Mouse (Mus musculus) liver, embryonic 13.5 days (tissue): ENCODE measurements around the gene Magi3. TPM values are rescaled to one million over a fixed set of nuclear protein-coding genes. Genes with fewer than 3 reads are reported as not detected.

ENCODE experiments used
- ATAC-seq: fragments of 200-750 bp; cut with Nextera tagmentation; 2 replicates; pipeline ENCODE4 v1.8.0; 2017; ENCODE audit warnings: low read depth, mild to moderate bottlenecking, moderate number of reproducible peaks, moderate library complexity
- DNase-seq: peaks from one replicate; pipeline ENCODE4 v3.0.0; 2022
- H3K27ac ChIP-seq: fragments of 300-500 bp; sonication (generic); 2 replicates; pipeline ENCODE4 v1.5.1; 2015; ENCODE audit warnings: moderate library complexity, mild to moderate bottlenecking, inconsistent platforms
- H3K27me3 ChIP-seq: fragments of 300-500 bp; sonication (generic); 2 replicates; pipeline ENCODE4 v1.6.1; 2015; ENCODE audit warnings: mild to moderate bottlenecking, inconsistent platforms
- H3K36me3 ChIP-seq: fragments of 300-500 bp; sonication (generic); 2 replicates; pipeline ENCODE4 v1.6.1; 2015; ENCODE audit warnings: mild to moderate bottlenecking, inconsistent platforms
- H3K4me1 ChIP-seq: fragments of 300-500 bp; sonication (generic); replicated peaks from 2 replicates; pipeline ENCODE4 v1.6.1; 2015; ENCODE audit warnings: inconsistent platforms
- H3K4me2 ChIP-seq: fragments of 300-500 bp; sonication (generic); 2 replicates; pipeline ENCODE4 v1.6.1; 2015; ENCODE audit warnings: inconsistent platforms, mild to moderate bottlenecking, moderate library complexity
- H3K4me3 ChIP-seq: fragments of 300-500 bp; sonication (generic); replicated peaks from 2 replicates; pipeline ENCODE4 v1.5.1; 2015; ENCODE audit warnings: mild to moderate bottlenecking, inconsistent platforms
- H3K9ac ChIP-seq: fragments of 300-500 bp; sonication (generic); 2 replicates; pipeline ENCODE4 v1.6.1; 2015; ENCODE audit warnings: mild to moderate bottlenecking, inconsistent platforms
- H3K9me3 ChIP-seq: fragments of 300-500 bp; sonication (generic); replicated peaks from 2 replicates; pipeline ENCODE4 v1.6.1; 2016; ENCODE audit warnings: inconsistent platforms
- WGBS: fragments of 180-500 bp; shearing (Covaris S2); methylation state at CpG from one replicate; pipeline ENCODE4 v1.1.7; 2015; ENCODE audit not compliant: insufficient replicate concordance; 5-methylcytosine and 5-hydroxymethylcytosine counted together
- polyA plus RNA-seq: library from polyadenylated mRNA; unstranded; fragments of >200 nt; fragmentation: Nextera tagmentation; extraction: Ambion mirVana; gene quantifications from 2 replicates; pipeline ENCODE4 v1.2.1, GENCODE M21; 2015

The Magi3 gene
- polyA plus RNA-seq, 1 experiment from 2014 or later: 1.2 TPM

DNA sequence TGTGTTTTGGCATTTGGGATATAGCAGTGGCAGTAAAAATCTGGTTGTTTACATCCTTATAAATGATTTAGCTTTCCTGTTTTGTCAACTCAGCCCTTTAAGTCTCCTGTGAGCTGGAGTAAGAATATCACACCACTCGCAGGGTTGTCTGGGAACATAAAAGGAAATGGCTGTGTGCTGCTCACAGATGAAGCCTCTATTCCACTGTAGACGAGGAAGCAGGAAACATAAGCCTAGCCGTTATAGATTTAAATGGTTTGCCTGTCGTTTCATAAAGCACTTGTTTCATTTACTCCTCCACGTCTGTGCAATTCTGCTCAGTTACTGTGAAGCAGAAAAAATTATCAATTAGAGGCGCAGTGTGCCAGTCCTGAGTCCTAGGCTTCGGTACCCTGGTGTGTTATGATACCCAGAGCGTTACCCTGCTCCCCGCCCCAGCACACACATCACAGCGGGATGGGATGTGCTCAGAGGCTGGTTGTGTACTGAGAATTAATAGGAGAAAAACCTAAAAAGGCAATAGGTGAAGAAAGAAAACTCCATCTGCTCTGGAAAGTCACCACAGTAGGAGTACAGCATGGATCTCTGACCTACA, 17.8 kb upstream of the Magi3 start:
- no peak for DNase-seq
- Histone ChIP-seq H3K4me2 (no peak overlapping the region), H3K9me3 (no peaks in the 10 kb centered on the region), H3K4me1 (no peaks in the 10 kb centered on the region), H3K4me3 (no peak overlapping the region), H3K9ac (no peak overlapping the region), H3K27me3 (no peaks in the 10 kb centered on the region), H3K36me3 (no peaks in the 10 kb centered on the region), H3K27ac (no peak overlapping the region)
- no peak for ATAC-seq
- WGBS: 60% methylated on average over 10 of the region's 10 CpGs

DNA sequence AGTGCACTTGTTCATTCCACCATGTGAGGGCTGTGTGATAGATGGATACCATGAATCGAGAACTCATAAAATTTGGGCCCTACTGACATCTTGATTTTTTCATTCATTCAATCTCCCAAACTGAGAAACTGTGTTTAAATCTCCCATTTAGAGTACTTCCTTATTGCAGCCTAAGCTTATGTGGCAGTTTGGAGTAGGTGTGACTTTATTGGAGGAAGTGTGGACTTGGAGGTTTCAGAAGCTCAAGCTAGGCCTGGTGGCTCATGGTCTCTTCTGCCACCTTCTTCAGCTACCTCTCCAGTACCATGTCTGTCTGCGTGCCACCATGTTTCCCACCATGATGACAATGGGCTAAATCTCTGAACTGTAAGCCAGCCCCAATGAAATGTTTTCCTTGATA, 15.9 kb upstream of the Magi3 start:
- DNase-seq: no peak
- no peak overlapping the region for H3K9ac ChIP-seq
- H3K9me3 ChIP-seq: no peaks in the 10 kb centered on the region
- H3K4me2 ChIP-seq: no peak overlapping the region
- no peaks in the 10 kb centered on the region for H3K4me1 ChIP-seq
- H3K4me3 ChIP-seq: no peak overlapping the region
- H3K27ac ChIP-seq: no peak overlapping the region
- 55% methylated on average over 2 of the region's 2 CpGs for WGBS
- no peaks in the 10 kb centered on the region for H3K36me3 ChIP-seq
- no peak for ATAC-seq
- H3K27me3 ChIP-seq: no peaks in the 10 kb centered on the region

- H3K4me1 ChIP-seq: no peaks in the 10 kb centered on the region
Measured at GRCm38 (mm10) chr3:104235099-104235498, 14.9 kb upstream of the Magi3 start.

DNA sequence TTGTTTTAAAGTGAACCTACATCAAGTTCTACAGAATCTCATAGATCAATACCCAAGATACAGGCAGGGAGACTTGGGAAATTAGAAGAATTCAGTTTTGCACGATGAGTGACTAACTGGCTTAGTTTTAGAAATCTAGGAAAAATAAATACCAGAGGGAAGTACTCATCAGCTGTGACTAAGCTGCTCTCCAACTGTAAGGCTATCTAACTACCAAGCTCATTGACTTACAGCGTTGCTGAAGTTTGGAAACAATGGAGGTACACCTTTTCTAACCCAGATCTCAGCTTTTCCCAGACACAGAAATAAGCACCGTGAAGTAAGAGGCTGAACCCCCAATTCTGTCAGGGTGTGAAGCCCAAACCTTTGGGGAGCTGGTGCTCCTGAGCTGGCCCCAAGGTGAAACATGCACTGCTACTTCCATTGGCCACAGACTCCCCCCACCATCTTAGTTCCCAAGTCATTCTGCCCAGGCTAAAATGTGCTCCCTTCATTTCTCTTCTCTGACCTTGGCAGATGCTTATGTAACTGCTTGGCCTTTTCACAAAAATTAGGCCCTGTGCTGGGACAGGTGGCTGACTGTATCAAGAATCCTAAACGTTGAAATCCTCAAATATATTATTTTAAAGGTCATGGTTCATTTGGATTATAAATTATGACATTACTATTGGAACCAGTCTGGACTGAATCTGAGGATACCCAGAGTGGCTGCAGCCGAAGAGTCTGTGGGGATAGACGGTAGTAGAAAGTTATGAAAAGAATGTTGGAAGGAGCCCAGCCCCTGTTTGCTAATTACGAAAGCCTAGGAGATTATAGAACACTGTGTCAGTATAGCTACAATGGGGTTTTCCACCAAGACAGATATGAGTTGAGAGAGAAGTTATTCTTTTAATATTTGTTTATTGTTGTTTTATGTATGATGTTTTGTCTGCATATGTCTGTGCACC, 13.5 kb upstream of the Magi3 start:
- 65% methylated on average over 7 of the region's 7 CpGs for WGBS
- no peak overlapping the region for H3K27ac ChIP-seq

More at GRCm38 (mm10) chr3:104235099-104235498, 14.9 kb upstream of the Magi3 start:
- 32% methylated on average over 5 of the region's 5 CpGs for WGBS
- H3K27me3 ChIP-seq: no peaks in the 10 kb centered on the region
- H3K4me3 ChIP-seq: no peak overlapping the region
- no peaks in the 10 kb centered on the region for H3K36me3 ChIP-seq
- H3K4me2 ChIP-seq: no peak overlapping the region
- H3K9me3 ChIP-seq: no peaks in the 10 kb centered on the region
- DNase-seq (no peak), ATAC-seq (no peak)
- no peak overlapping the region for H3K27ac ChIP-seq
- H3K9ac ChIP-seq: no peak overlapping the region

GRCm38 (mm10) chr3:104227438-104228111, 7.4 kb upstream of the Magi3 start:
- 13% methylated on average over 5 of the region's 5 CpGs for WGBS
- Histone ChIP-seq H3K36me3 (no peaks in the 10 kb centered on the region), H3K9me3 (no peaks in the 10 kb centered on the region), H3K27ac (0 out of 2 replicates have a peak overlapping the region, but pooled peaks have one; percentile 27), H3K4me3 (no peak overlapping the region), H3K9ac (no peak overlapping the region), H3K4me1 (0 out of 2 replicates have a peak, but pooled peaks cover 4% of the 10 kb centered on the region), H3K4me2 (no peak overlapping the region), H3K27me3 (no peaks in the 10 kb centered on the region)
- no peak; the same call in 1 of the 2 replicates for ATAC-seq
- no peak for DNase-seq

More for the DNA sequence above, 13.5 kb upstream of the Magi3 start:
- DNase-seq: no peak
- no peak for ATAC-seq
- Histone ChIP-seq H3K36me3 (no peaks in the 10 kb centered on the region), H3K9ac (no peak overlapping the region), H3K9me3 (no peaks in the 10 kb centered on the region), H3K4me3 (no peak overlapping the region), H3K4me1 (no peaks in the 10 kb centered on the region), H3K27me3 (no peaks in the 10 kb centered on the region), H3K4me2 (no peak overlapping the region)

DNA sequence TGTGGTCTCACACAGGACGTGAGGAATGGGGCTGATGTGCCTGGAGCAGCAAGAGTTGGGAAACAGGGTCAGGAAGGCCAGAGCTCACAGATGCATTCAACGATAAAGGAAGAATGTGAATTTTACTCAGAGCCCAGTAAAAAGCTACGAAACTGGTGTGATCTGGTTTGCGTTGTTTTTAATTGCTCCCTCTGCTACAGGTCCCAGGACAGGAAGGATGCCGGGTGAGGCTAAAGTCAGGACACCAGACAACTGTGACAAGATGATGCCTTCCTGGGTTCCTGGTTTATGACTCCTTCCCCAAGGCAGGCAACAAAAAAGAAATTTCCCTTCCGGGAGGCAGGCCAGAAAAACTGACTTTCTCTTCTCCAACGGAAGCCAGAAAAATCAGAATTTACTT, 6.6 kb upstream of the Magi3 start:
- Histone ChIP-seq H3K27me3 (no peaks in the 10 kb centered on the region), H3K36me3 (no peaks in the 10 kb centered on the region), H3K4me2 (no peak overlapping the region), H3K9ac (no peak overlapping the region), H3K4me1 (peaks cover 5% of the 10 kb centered on the region), H3K9me3 (no peaks in the 10 kb centered on the region), H3K27ac (no peak overlapping the region), H3K4me3 (no peak overlapping the region)
- ATAC-seq (no peak), DNase-seq (no peak)
- 33% methylated on average over 7 of the region's 7 CpGs for WGBS

- H3K4me1 ChIP-seq: peaks cover 28% of the 10 kb centered on the region
- H3K27ac ChIP-seq: peak overlapping the region; percentile 53; the same call in 1 of the 2 replicates
- WGBS: 7% methylated on average over 11 of the region's 11 CpGs
Measured at GRCm38 (mm10) chr3:104221156-104221555, 982 bp upstream of the Magi3 start.

GRCm38 (mm10) chr3:104219531-104220294, 461 bp downstream of the Magi3 start:
- Histone ChIP-seq H3K9me3 (no peaks in the 10 kb centered on the region), H3K9ac (peak overlapping the region; percentile 83), H3K27me3 (peaks cover 21% of the 10 kb centered on the region), H3K4me2 (peak overlapping the region; percentile 99), H3K4me3 (peak overlapping the region; percentile 76), H3K4me1 (peaks cover 28% of the 10 kb centered on the region), H3K27ac (peak overlapping the region; percentile 84), H3K36me3 (no peaks in the 10 kb centered on the region)
- DNase-seq (peak; percentile 37), ATAC-seq (peak; percentile 1)
- under 1% methylated on average over 95 of the region's 107 CpGs for WGBS

More at GRCm38 (mm10) chr3:104221156-104221555, 982 bp upstream of the Magi3 start:
- ATAC-seq: no peak
- no peak for DNase-seq
- Histone ChIP-seq H3K4me3 (peak overlapping the region; percentile 76), H3K27me3 (peaks cover 21% of the 10 kb centered on the region), H3K36me3 (no peaks in the 10 kb centered on the region), H3K9me3 (no peaks in the 10 kb centered on the region), H3K9ac (peak overlapping the region; percentile 67), H3K4me2 (peak overlapping the region; percentile 99)

DNA sequence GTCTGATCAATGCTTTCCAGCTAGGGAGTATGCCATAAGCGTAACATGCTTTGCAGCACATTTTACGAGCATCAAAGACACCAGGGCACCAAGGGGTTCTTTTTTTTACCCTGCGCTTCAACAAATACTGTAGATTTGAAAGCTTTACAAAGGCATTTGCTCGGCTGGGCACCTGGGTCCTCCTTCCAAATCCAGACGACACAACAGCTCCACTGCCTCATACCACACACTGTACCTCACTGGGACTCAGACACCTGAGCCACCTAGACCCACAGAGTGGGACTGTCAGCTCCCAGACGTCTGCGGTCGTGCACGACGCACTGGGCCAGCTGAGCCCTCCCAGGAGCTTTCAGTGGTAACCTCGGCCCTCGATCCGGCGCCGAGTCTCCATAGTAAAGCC, 1.2 kb downstream of the Magi3 start:
- peak overlapping the region; percentile 83 for H3K9ac ChIP-seq
- H3K27me3 ChIP-seq: peaks cover 21% of the 10 kb centered on the region
- DNase-seq: no peak
- peak overlapping the region; percentile 99 for H3K4me2 ChIP-seq
- H3K9me3 ChIP-seq: no peaks in the 10 kb centered on the region
- no peak for ATAC-seq
- H3K36me3 ChIP-seq: no peaks in the 10 kb centered on the region
- peak overlapping the region; percentile 76 for H3K4me3 ChIP-seq
- WGBS: 3% methylated on average over 15 of the region's 15 CpGs
- peaks cover 31% of the 10 kb centered on the region for H3K4me1 ChIP-seq
- no peak overlapping the region for H3K27ac ChIP-seq

GRCm38 (mm10) chr3:104189823-104190222, 30.4 kb downstream of the Magi3 start:
- Histone ChIP-seq H3K36me3 (no peaks in the 10 kb centered on the region), H3K4me3 (no peak overlapping the region), H3K4me2 (no peak overlapping the region), H3K27me3 (no peaks in the 10 kb centered on the region), H3K9me3 (no peaks in the 10 kb centered on the region), H3K9ac (no peak overlapping the region), H3K27ac (no peak overlapping the region), H3K4me1 (no peaks in the 10 kb centered on the region)
- ATAC-seq: peak; percentile 34; the same call in 1 of the 2 replicates
- WGBS: 56% methylated on average over 2 of the region's 2 CpGs
- no peak for DNase-seq
